Mouse (Mus musculus) liver, postnatal 0 days (tissue): ENCODE measurements around the gene Hist1h3e. TPM values are rescaled to one million over a fixed set of nuclear protein-coding genes. Genes with fewer than 3 reads are reported as not detected.
"Not testable (repeated sequence)": the region's sequence is repeated elsewhere in the genome, so short reads cannot be mapped to it uniquely, and the experiment has no call there.

Source experiments
- ATAC-seq: fragments of 200-750 bp; cut with Nextera tagmentation; 2 replicates; pipeline ENCODE4 v1.8.0; 2017; ENCODE audit warnings: mild to moderate bottlenecking, moderate library complexity
- DNase-seq: peaks from one replicate; pipeline ENCODE4 v3.0.0-alpha.2; 2016
- H3K27ac ChIP-seq: fragments of 300-500 bp; sonication (generic); 2 replicates; pipeline ENCODE4 v1.5.1; 2014; ENCODE audit warnings: antibody characterized with exemption, moderate library complexity, mild to moderate bottlenecking, low read depth
- H3K27me3 ChIP-seq: fragments of 300-500 bp; sonication (generic); 2 replicates; pipeline ENCODE4 v1.6.1; 2014; ENCODE audit warnings: low read length, control low read depth, mixed read lengths; ENCODE audit not compliant: insufficient read depth
- H3K36me3 ChIP-seq: fragments of 300-500 bp; sonication (generic); replicated peaks from 2 replicates; pipeline ENCODE4 v1.6.1; 2014; ENCODE audit warnings: mild to moderate bottlenecking, control low read depth, low read length, moderate library complexity, mixed read lengths; ENCODE audit not compliant: insufficient read depth
- H3K4me1 ChIP-seq: fragments of 300-500 bp; sonication (generic); 2 replicates; pipeline ENCODE4 v1.6.1; 2014; ENCODE audit warnings: antibody characterized with exemption, mild to moderate bottlenecking, control low read depth; ENCODE audit not compliant: insufficient read depth
- H3K4me2 ChIP-seq: fragments of 300-500 bp; sonication (generic); 2 replicates; pipeline ENCODE4 v1.6.1; 2014; ENCODE audit warnings: low read depth, mild to moderate bottlenecking, low read length, moderate library complexity, mixed read lengths
- H3K4me3 ChIP-seq: fragments of 300-500 bp; sonication (generic); 2 replicates; pipeline ENCODE4 v1.5.1; 2014; ENCODE audit warnings: low read depth, low read length
- H3K9ac ChIP-seq: fragments of 300-500 bp; sonication (generic); replicated peaks from 2 replicates; pipeline ENCODE4 v1.6.1; 2014; ENCODE audit warnings: mild to moderate bottlenecking, moderate library complexity
- H3K9me3 ChIP-seq: fragments of 300-500 bp; sonication (generic); 2 replicates; pipeline ENCODE4 v1.6.1; 2016; ENCODE audit warnings: mild to moderate bottlenecking, control low read depth, low read length, mixed read lengths
- CTCF ChIP-seq: sonication (generic); IDR thresholded peaks from 2 replicates; pipeline ENCODE4 v1.5.1; 2016; ENCODE audit warnings: antibody characterized with exemption, low read depth
- EP300 ChIP-seq: IDR thresholded peaks from 2 replicates; pipeline ENCODE4 v1.6.1; 2016; ENCODE audit warnings: antibody characterized with exemption, low read depth, mild to moderate bottlenecking
- WGBS: fragments of 180-500 bp; shearing (Covaris S2); extraction: QIAGEN DNeasy Blood & Tissue Kit; methylation state at CpG from one replicate; pipeline ENCODE4 v1.1.7; 2014; ENCODE audit not compliant: insufficient replicate concordance; 5-methylcytosine and 5-hydroxymethylcytosine counted together
- polyA plus RNA-seq: library from polyadenylated mRNA; unstranded; fragments of >200 nt; fragmentation: Nextera tagmentation; extraction: Ambion mirVana; gene quantifications from 2 replicates; pipeline ENCODE4 v1.2.1, GENCODE M21; 2015

Gene Hist1h3e
- polyA plus RNA-seq, 1 experiment from 2014 or later, result 4.6 TPM

DNA sequence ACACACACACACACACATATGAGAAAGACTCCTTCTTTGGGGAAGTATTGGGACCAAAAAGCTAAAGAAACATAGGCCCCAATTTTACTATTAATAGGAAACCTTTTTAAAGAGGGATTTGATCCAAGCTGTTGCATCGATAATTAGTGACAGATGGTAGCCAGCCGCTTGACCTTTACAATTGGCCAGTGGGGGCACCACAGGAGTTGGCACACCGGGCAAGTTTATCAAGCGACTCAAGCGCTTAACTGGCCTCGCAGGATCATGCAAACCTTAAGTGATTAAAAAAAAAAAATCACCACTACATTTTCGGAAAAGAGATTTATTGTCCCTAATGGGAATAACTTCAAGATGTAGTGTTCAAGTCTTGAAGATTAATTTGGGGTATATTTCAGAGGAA is 30.4 kb upstream of the Hist1h3e start:
- no peak overlapping the region for H3K4me2 ChIP-seq
- ATAC-seq (no peak), DNase-seq (no peak)
- H3K27ac ChIP-seq, result peak overlapping the region; percentile 78
- TF ChIP-seq CTCF, result no peak
- no peak for TF ChIP-seq EP300
- no peaks in the 10 kb centered on the region for H3K27me3 ChIP-seq
- peaks cover 35% of the 10 kb centered on the region for H3K4me1 ChIP-seq
- H3K9me3 ChIP-seq, result no peaks in the 10 kb centered on the region
- H3K9ac ChIP-seq, result no peak overlapping the region
- 75% methylated on average over 7 of the region's 7 CpGs for WGBS
- no peak overlapping the region for H3K4me3 ChIP-seq
- H3K36me3 ChIP-seq, result no peaks in the 10 kb centered on the region

DNA sequence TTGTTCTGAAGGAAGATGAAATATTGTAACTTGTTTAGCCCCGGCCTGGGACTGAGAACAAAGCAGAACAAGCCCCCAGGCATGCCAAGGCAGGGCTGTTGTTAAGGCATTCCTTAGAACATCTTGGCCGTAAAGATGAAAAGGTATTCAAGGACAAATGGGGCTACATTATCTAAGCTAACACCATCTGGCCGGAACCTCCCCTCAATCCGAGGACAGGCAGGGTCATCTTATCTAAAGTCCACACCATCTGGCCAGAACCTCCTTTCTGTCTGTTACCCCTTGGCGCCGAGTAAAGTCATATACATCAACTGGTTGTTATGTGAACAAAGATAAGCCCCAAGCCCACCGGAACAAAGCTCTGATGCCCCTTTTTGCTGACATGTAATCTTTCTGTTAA is 29.7 kb upstream of the Hist1h3e start:
- H3K9ac ChIP-seq, H3K36me3 ChIP-seq, ATAC-seq, H3K27ac ChIP-seq, H3K4me2 ChIP-seq, DNase-seq, H3K4me3 ChIP-seq, H3K9me3 ChIP-seq, H3K27me3 ChIP-seq: not testable (repeated sequence)
- WGBS, result 65% methylated on average over 7 of the region's 7 CpGs
- peaks cover 33% of the 10 kb centered on the region for H3K4me1 ChIP-seq

DNA sequence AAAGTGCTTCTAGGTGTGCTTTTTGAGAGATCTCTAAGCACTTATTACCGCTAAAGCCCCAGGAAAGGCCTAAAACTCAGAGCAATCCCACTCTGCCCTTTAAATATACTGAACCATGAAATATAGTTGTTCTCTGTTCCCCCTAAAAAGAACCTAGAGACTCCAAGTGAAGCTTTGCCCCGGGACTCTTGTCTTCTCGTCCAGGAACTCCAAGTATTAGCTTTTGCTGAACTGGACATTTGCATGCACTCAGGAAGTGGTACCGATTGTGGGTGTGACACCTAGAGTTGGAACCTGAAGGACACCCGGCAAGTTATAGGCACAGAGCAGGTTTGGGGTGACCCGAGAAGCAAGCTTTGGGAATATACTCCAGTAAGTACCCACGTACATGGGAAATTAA is 29.0 kb upstream of the Hist1h3e start:
- Histone ChIP-seq H3K27ac (no peak overlapping the region), H3K4me3 (no peak overlapping the region), H3K9ac (no peak overlapping the region), H3K4me1 (peaks cover 35% of the 10 kb centered on the region), H3K4me2 (no peak overlapping the region), H3K9me3 (no peaks in the 10 kb centered on the region), H3K36me3 (no peaks in the 10 kb centered on the region), H3K27me3 (no peaks in the 10 kb centered on the region)
- ATAC-seq, result no peak
- WGBS, result 86% methylated on average over 7 of the region's 7 CpGs
- no peak for TF ChIP-seq EP300
- TF ChIP-seq CTCF, result no peak
- DNase-seq, result no peak

DNA sequence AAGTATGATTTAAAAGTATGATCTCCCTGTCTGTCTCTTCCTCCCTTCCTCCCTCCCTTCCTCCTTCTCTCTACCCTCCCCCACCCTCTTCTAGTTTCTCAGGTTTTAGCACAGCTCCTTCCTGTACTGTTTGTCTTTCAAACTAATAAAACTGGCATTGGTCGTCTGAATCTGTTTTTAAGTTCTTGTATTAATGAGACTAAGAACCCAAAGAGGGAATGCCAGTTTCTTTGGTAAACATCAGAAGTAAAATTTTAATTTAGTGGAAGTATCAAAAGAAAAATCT is 24.7 kb upstream of the Hist1h3e start:
- Histone ChIP-seq H3K4me1 (peaks cover 26% of the 10 kb centered on the region), H3K36me3 (no peaks in the 10 kb centered on the region), H3K9ac (peak overlapping the region; percentile 69), H3K4me3 (peak overlapping the region; percentile 59), H3K9me3 (no peaks in the 10 kb centered on the region), H3K27ac (peak overlapping the region; percentile 97), H3K27me3 (no peaks in the 10 kb centered on the region), H3K4me2 (peak overlapping the region; percentile 86)
- ATAC-seq, result no peak
- no peak for TF ChIP-seq CTCF
- TF ChIP-seq EP300, result no peak
- WGBS, result 5% methylated on average over 1 of the region's 1 CpGs
- DNase-seq, result peak; percentile 11

DNA sequence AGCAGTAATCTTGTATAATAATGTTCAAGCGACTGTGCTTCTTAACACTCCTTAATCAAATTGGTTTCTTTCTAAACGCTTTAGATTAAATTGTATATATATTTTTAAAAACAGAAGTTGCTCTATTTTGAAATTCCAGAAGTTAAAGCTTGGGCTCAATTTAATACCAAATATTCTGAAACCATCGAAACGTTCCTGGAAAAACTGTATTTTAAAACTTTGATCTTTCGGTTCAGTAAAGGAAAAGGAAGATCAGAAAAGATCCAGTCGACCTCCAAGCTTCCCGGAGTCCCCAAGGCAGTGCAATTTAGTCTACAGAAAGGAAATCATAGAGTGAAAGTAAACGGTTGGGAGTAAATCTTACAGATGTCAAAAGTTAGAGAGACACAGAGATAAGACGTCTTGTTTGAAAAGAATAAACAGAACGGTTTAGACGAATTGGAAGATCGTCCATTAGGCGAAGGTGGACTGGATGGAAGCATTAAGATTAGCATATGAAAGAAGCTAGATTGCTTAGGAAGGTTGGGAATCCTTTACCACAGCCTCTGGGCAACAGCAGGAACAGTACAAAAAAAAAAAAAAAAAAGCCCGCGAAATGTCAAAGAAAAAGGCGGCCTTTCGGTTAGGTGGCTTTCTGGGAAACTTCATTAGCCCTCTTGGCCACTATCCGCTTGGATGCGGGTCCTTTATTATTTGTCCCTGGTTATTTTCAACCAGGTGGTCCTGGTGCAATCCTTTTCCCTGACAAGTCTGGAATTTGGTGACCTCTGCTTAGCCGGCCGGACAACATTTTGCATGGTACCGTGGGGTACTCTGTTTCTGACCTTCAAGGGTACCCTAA is 24.1 kb upstream of the Hist1h3e start:
- WGBS, result 3% methylated on average over 22 of the region's 22 CpGs
- Histone ChIP-seq H3K9me3 (no peaks in the 10 kb centered on the region), H3K9ac (peak overlapping the region; percentile 69), H3K27me3 (no peaks in the 10 kb centered on the region), H3K4me1 (peaks cover 26% of the 10 kb centered on the region), H3K36me3 (no peaks in the 10 kb centered on the region), H3K27ac (peak overlapping the region; percentile 97), H3K4me3 (peak overlapping the region; percentile 59), H3K4me2 (peak overlapping the region; percentile 86)
- ATAC-seq, result no peak
- no peak for DNase-seq
- TF ChIP-seq CTCF, result no peak
- 0 out of 2 replicates have a peak, but pooled peaks have one; percentile 33 for TF ChIP-seq EP300

DNA sequence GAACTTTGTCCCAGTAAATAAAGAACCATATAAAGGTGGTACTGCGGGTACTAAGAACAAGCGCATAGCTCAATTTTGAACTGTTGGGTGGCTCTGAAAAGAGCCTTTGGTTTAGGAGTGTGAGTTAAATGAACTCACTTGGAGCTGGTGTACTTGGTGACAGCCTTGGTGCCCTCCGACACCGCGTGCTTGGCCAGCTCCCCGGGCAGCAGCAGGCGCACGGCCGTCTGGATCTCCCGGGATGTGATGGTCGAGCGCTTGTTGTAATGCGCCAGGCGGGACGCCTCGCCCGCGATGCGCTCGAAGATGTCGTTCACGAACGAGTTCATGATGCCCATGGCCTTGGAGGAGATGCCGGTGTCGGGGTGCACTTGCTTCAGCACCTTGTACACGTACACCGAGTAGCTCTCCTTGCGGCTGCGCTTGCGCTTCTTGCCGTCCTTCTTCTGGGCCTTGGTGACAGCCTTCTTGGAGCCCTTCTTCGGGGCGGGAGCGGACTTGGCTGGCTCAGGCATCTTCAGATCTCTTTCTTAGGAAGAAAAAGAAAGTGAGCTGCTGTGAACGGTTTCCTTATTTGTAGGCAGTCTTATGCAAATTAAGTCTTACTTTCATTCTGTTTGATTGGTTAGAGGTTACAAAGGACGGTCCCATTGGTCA is 23.4 kb upstream of the Hist1h3e start:
- not testable (repeated sequence) for H3K9me3 ChIP-seq, H3K36me3 ChIP-seq, H3K27me3 ChIP-seq
- peak overlapping the region; percentile 86 for H3K4me2 ChIP-seq
- DNase-seq, result peak; percentile 75
- ATAC-seq, result peak; percentile 79
- peak overlapping the region; percentile 65 for H3K9ac ChIP-seq
- H3K27ac ChIP-seq, result peak overlapping the region; percentile 99
- TF ChIP-seq EP300, result peak; percentile 71
- H3K4me1 ChIP-seq, result peaks cover 29% of the 10 kb centered on the region
- peak overlapping the region; percentile 59 for H3K4me3 ChIP-seq
- WGBS, result 0% methylated on average over 19 of the region's 36 CpGs
